Mouse (Mus musculus) ES-E14 (cell line): ENCODE results near the gene Dbf4. TPM values are rescaled to one million over a fixed set of nuclear protein-coding genes. Genes with fewer than 3 reads are reported as not detected.

Experiments used
- DNase-seq: peaks from one replicate; pipeline ENCODE4 v3.0.0-alpha.2; 2013; ENCODE audit warnings: low read depth, low spot score
- H3K27ac ChIP-seq: 2 replicates; pipeline ENCODE4 v1.5.1; 2012; ENCODE audit warnings: low read depth, mild to moderate bottlenecking, low read length, moderate library complexity, mixed read lengths; ENCODE audit not compliant: poor library complexity, insufficient read depth, severe bottlenecking
- H3K36me3 ChIP-seq: 2 replicates; pipeline ENCODE4 v1.6.1; 2012; ENCODE audit warnings: mild to moderate bottlenecking, low read length, moderate library complexity, mixed read lengths; ENCODE audit not compliant: control insufficient read depth, poor library complexity, insufficient read depth, severe bottlenecking
- H3K4me1 ChIP-seq, 2 experiments: fragments of 150-350 bp in 1 of 2; sonication (generic) in 1 of 2; 2 replicates each; pipeline ENCODE4 v1.6.1; 2012; ENCODE audit warnings: low read length in 2 of 2, mild to moderate bottlenecking in 1 of 2, mixed read lengths in 1 of 2; ENCODE audit not compliant: control insufficient read depth in 2 of 2, insufficient read depth in 2 of 2, poor library complexity in 1 of 2
- H3K4me3 ChIP-seq, 2 experiments: fragments of 150-350 bp in 1 of 2; sonication (generic) in 1 of 2; 2 replicates each; pipeline ENCODE4 v1.5.1; 2012; ENCODE audit warnings: low read length in 2 of 2, low read depth in 1 of 2, mild to moderate bottlenecking in 1 of 2, mixed read lengths in 1 of 2; ENCODE audit not compliant: insufficient read depth in 1 of 2, poor library complexity in 1 of 2, severe bottlenecking in 1 of 2
- H3K9ac ChIP-seq: 2 replicates; pipeline ENCODE4 v1.6.1; 2012; ENCODE audit warnings: low read depth, mild to moderate bottlenecking, low read length, mixed read lengths; ENCODE audit not compliant: poor library complexity, insufficient read depth, severe bottlenecking
- H3K9me3 ChIP-seq: fragments of 150-350 bp; sonication (generic); 2 replicates; pipeline ENCODE4 v1.6.1; 2012; ENCODE audit warnings: low read depth, mild to moderate bottlenecking, low read length; ENCODE audit not compliant: control insufficient read depth, insufficient read depth
- CHD2 ChIP-seq: IDR thresholded peaks from 2 replicates; pipeline ENCODE4 v1.6.1; 2014; ENCODE audit warnings: mild to moderate bottlenecking, low read depth, low read length, inconsistent platforms
- HCFC1 ChIP-seq: IDR thresholded peaks from 2 replicates; pipeline ENCODE4 v1.6.1; 2012; ENCODE audit warnings: low read length, inconsistent platforms, borderline replicate concordance; ENCODE audit not compliant: insufficient read depth
- MAFK ChIP-seq: IDR thresholded peaks from 2 replicates; pipeline ENCODE4 v1.6.1; 2014; ENCODE audit warnings: mild to moderate bottlenecking, low read depth, low read length, inconsistent platforms; ENCODE audit not compliant: insufficient read depth
- ZC3H11A ChIP-seq: IDR thresholded peaks from 2 replicates; pipeline ENCODE4 v1.6.1; 2012; ENCODE audit warnings: low read depth, mild to moderate bottlenecking, inconsistent platforms, low read length, borderline replicate concordance
- ZNF384 ChIP-seq: IDR thresholded peaks from 2 replicates; pipeline ENCODE4 v1.6.1; 2012; ENCODE audit warnings: low read depth, low read length, inconsistent platforms
- in situ Hi-C, 2 experiments: fragments of 600-800 bp; cut with MboI; formaldehyde crosslinking; loops; one replicate each; pipeline ENCODE4 v1.15.1; 2025; ENCODE audit warnings: low sequenced_read_pairs in 2 of 2, inconsistent platforms in 1 of 2; ENCODE audit not compliant: unreplicated experiment in 2 of 2
- total RNA-seq: library from RNA; depleted of rRNA; stranded (reverse); fragments of 300-350 nt; gene quantifications from 2 replicates; pipeline ENCODE4 v1.2.3, GENCODE M21; 2012

The Dbf4 gene
- total RNA-seq, 1 experiment = 109 TPM

DNA sequence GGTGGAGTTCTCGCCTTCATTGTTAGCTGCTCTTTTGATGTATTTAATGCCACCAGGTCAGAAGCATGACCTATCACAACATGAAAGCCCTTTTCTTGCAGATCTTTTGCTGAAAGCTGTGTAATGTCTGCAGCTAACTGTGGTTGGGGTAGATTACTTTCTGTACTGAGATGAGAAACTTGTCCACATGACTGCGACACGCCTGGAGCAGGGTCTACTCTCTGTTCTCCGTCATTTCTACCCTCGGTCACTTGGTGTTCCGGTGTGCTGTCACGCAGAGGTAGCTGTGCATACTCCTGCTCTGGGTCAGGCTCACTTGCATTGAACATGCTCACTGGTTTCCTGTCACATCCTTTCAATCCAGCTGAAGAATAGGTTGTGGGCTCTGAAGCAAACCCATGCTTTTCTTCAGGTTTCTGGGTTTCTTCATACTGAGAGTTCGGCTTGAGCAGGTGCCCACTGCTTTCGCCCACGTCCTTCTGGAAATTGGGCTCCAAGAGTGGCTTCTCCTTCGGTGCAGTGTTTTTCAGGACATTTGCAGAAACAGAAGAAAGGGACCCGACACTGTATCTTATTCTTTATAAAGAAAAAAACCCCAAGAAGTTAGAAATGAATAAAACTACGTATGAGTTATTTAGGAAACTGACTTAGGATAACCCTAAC is 24.8 kb downstream of the Dbf4 start:
- Histone ChIP-seq H3K4me1 (no peaks in the 10 kb centered on the region), H3K27ac (no peak overlapping the region), H3K9me3 (no peaks in the 10 kb centered on the region), H3K36me3 (peaks cover 16% of the 10 kb centered on the region), H3K4me3 (no peak overlapping the region), H3K9ac (no peak overlapping the region)
- DNase-seq = no peak
- TF ChIP-seq CHD2 = no peak
- TF ChIP-seq ZC3H11A = no peak
- no peak for TF ChIP-seq MAFK
- no peak for TF ChIP-seq ZNF384
- TF ChIP-seq HCFC1 = no peak
- in situ Hi-C loops = no loop called here

DNA sequence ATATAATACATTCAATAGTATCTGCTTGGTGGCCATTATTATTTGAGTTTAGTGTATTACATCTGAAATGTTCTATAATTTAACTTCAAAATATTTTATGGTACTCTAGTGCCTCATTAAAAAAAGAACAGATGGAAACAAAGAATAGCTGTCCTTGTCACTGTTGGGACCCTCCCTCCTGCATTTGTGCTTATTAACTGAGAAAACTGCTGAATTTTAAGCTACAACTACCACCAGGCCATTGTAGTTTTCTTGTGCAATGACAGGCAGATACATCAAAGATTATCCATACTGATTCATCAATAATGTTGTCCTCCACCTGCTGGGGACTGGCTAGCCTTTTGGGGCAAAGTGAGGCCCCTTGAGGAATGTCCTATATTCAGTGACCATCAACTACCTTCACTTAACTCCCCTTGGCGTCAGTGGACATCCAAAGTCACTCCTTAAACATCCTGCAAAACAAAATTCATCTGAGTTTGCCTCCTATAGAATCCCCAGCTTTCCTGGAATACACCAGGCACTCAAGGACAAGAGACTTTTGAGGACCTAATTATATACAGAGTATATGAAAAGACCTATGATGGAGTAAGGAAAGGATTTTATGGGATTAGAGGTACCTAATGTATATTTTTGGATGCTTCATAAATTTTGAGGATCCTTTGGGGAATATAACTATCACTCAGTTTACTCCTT is 28.5 kb downstream of the Dbf4 start:
- H3K9me3 ChIP-seq = no peaks in the 10 kb centered on the region
- peaks cover 13% of the 10 kb centered on the region for H3K36me3 ChIP-seq
- no peak for TF ChIP-seq ZNF384
- in situ Hi-C loops = no loop called here
- H3K9ac ChIP-seq = no peak overlapping the region
- no peaks in the 10 kb centered on the region for H3K4me1 ChIP-seq
- no peak for DNase-seq
- H3K4me3 ChIP-seq = no peak overlapping the region
- H3K27ac ChIP-seq = no peak overlapping the region

DNA sequence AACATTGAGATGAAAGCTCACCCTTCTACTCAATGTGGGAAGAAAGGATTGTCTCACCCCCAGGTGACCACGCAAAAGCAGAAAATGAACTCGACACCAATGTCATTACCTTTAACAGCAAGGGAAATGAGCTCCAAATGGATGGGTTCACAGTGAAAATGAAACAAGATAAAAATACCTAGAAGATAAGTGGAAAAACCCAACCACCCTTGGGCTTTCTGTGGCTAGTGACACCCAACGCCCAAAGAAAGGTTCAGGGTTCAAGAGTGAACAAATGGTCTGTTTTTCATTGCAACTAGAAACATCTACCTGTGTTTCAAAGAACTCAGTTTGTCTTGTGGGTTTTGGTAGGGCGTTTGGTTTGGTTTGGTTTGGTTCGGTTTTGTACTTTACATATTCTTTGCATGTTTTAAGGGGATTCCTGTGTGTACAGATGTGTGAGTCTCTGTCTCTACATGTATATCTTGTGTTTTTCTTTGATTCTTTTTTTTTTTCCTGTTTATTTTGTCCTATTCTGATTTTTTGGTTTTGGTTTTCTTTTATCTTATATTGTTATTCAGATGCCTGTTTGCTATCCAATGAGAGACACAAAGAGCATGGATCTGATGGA is 48.1 kb downstream of the Dbf4 start:
- Histone ChIP-seq H3K4me3 (no peak overlapping the region), H3K4me1 (no peaks in the 10 kb centered on the region), H3K36me3 (no peaks in the 10 kb centered on the region), H3K9me3 (no peaks in the 10 kb centered on the region), H3K9ac (no peak overlapping the region), H3K27ac (no peak overlapping the region)
- no peak for TF ChIP-seq ZNF384
- no peak for TF ChIP-seq ZC3H11A
- no peak for TF ChIP-seq MAFK
- no peak for TF ChIP-seq HCFC1
- no peak for TF ChIP-seq CHD2
- in situ Hi-C loops = no loop called here
- no peak for DNase-seq

GRCm38 (mm10) chr5:8373415-8373814 is 49.1 kb downstream of the Dbf4 start:
- TF ChIP-seq MAFK (no peak), ZC3H11A (no peak), CHD2 (no peak), ZNF384 (no peak), HCFC1 (no peak)
- Histone ChIP-seq H3K36me3 (no peaks in the 10 kb centered on the region), H3K4me1 (no peaks in the 10 kb centered on the region), H3K27ac (no peak overlapping the region), H3K4me3 (no peak overlapping the region), H3K9ac (no peak overlapping the region), H3K9me3 (no peaks in the 10 kb centered on the region)
- DNase-seq = no peak
- in situ Hi-C loops = no loop called here

DNA sequence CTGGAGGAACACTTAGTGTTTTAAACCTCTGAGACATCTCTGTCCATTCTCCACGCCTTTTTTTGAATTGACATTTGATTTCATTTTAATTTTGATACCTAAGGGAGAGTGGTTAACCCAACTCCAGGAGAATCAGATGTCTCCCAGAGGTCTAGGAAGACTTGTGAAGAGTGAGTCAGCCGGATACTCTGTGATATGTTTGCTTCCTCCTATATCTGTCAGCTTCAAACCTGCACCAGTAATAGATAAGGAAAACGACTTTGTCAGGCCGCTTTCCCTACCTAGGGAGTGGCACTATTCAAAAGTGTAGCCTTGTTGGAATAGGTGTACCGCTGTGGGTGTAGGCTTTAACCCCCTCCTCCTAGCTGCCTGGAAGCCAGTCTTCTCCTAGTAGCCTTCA is 53.7 kb downstream of the Dbf4 start:
- in situ Hi-C loops = no loop called here
- no peaks in the 10 kb centered on the region for H3K4me1 ChIP-seq
- TF ChIP-seq ZC3H11A (no peak), ZNF384 (no peak), MAFK (no peak), HCFC1 (no peak), CHD2 (no peak)

More for the DNA sequence above, 53.7 kb downstream of the Dbf4 start:
- Histone ChIP-seq H3K4me3 (no peak overlapping the region), H3K36me3 (no peaks in the 10 kb centered on the region), H3K27ac (no peak overlapping the region), H3K9ac (no peak overlapping the region), H3K9me3 (no peaks in the 10 kb centered on the region)
- DNase-seq = no peak
